Mouse (Mus musculus) G1E (cell line): Measurements from ENCODE around the gene Erbb2.

Experiments used
- CTCF ChIP-seq: IDR thresholded peaks from 2 replicates; pipeline ENCODE4 v1.5.1; 2012; ENCODE audit warnings: low read depth, low read length, inconsistent platforms, mixed read lengths
- GATA1 ChIP-seq: IDR thresholded peaks from 2 replicates; pipeline ENCODE4 v1.6.1; 2012; ENCODE audit warnings: borderline replicate concordance, low read length, inconsistent platforms, mixed read lengths
- TAL1 ChIP-seq: conservative IDR thresholded peaks from 2 replicates; pipeline ENCODE4 v1.6.1; 2012; ENCODE audit warnings: low read depth, low read length, inconsistent platforms, mixed read lengths

GRCm38 (mm10) chr11:98472696-98473095 is 60.4 kb downstream of the Erbb2 start:
- TF ChIP-seq CTCF (no peak), TAL1 (no peak), GATA1 (no peak)
